Mouse (Mus musculus) liver, embryonic 16.5 days (tissue): ENCODE measurements at regions not wholly inside any gene's neighbourhood (a gene's known extent, or its start where the extent isn't known, plus 50 kb on each side); places are given as distances from the start of the nearest gene placed in this dataset.

ENCODE experiments used
- ATAC-seq: fragments of 200-750 bp; cut with Nextera tagmentation; 2 replicates; pipeline ENCODE4 v1.8.0; 2017; ENCODE audit warnings: low read depth, mild to moderate bottlenecking, moderate number of reproducible peaks, moderate library complexity
- H3K27ac ChIP-seq: fragments of 300-500 bp; sonication (generic); 2 replicates; pipeline ENCODE4 v1.5.1; 2014; ENCODE audit warnings: mild to moderate bottlenecking, low read length
- H3K27me3 ChIP-seq: fragments of 300-500 bp; sonication (generic); 2 replicates; pipeline ENCODE4 v1.6.1; 2014; ENCODE audit warnings: low read depth, low read length, mixed read lengths; ENCODE audit not compliant: control insufficient read depth, insufficient read depth
- H3K36me3 ChIP-seq: fragments of 300-500 bp; sonication (generic); 2 replicates; pipeline ENCODE4 v1.6.1; 2014; ENCODE audit warnings: mild to moderate bottlenecking; ENCODE audit not compliant: control insufficient read depth, insufficient read depth
- H3K4me1 ChIP-seq: fragments of 300-500 bp; sonication (generic); 2 replicates; pipeline ENCODE4 v1.6.1; 2014; ENCODE audit warnings: low read depth, low read length, mixed read lengths; ENCODE audit not compliant: control insufficient read depth
- H3K4me2 ChIP-seq: fragments of 300-500 bp; sonication (generic); 2 replicates; pipeline ENCODE4 v1.6.1; 2014; ENCODE audit warnings: low read depth, low read length, mixed read lengths
- H3K4me3 ChIP-seq: fragments of 300-500 bp; sonication (generic); 2 replicates; pipeline ENCODE4 v1.5.1; 2014; ENCODE audit warnings: low read depth, mild to moderate bottlenecking, low read length
- H3K9ac ChIP-seq: fragments of 300-500 bp; sonication (generic); 2 replicates; pipeline ENCODE4 v1.6.1; 2014; ENCODE audit warnings: low read depth, low read length
- H3K9me3 ChIP-seq: fragments of 300-500 bp; sonication (generic); replicated peaks from 2 replicates; pipeline ENCODE4 v1.6.1; 2016; ENCODE audit warnings: low read length; ENCODE audit not compliant: control insufficient read depth
- WGBS: fragments of 180-500 bp; shearing (Covaris S2); extraction: QIAGEN DNeasy Blood & Tissue Kit; methylation state at CpG from one replicate; pipeline ENCODE4 v1.1.7; 2014; ENCODE audit not compliant: insufficient replicate concordance; 5-methylcytosine and 5-hydroxymethylcytosine counted together

- H3K27ac ChIP-seq = no peak overlapping the region
- no peak overlapping the region for H3K9ac ChIP-seq
- H3K27me3 ChIP-seq = no peaks in the 10 kb centered on the region
- H3K9me3 ChIP-seq = no peaks in the 10 kb centered on the region
- no peaks in the 10 kb centered on the region for H3K4me1 ChIP-seq
- no peak overlapping the region for H3K4me3 ChIP-seq
- no peak overlapping the region for H3K4me2 ChIP-seq
- ATAC-seq = no peak
- no peaks in the 10 kb centered on the region for H3K36me3 ChIP-seq
- WGBS = 60% methylated on average over 4 of the region's 4 CpGs
Measured at GRCm38 (mm10) chr4:72688842-72689241, 163.6 kb downstream of the Aldoart1 start.

DNA sequence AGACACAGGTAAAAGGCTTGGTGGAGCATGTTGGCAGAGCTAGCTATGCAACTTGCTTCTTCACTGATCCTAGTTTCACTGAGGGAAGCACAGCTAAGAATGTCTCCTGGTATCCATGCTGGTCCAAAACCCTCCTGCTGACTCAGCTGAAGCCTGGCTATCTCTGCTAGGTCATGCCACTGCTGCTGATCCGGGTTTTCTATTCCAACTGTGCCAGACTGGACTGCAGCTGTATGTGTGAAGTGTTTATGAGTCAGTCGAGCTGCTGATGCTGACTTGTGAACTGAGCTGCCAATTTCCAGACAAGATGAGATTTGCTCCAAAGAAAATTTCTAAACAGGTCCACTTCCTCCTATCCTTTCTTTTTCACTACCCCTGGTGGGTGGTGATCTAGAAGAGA is 178.4 kb downstream of the Aldoart1 start:
- H3K27me3 ChIP-seq = no peaks in the 10 kb centered on the region
- H3K27ac ChIP-seq = no peak overlapping the region
- H3K4me3 ChIP-seq = no peak overlapping the region
- 27% methylated on average over 2 of the region's 2 CpGs for WGBS
- no peak for ATAC-seq
- H3K9ac ChIP-seq = no peak overlapping the region
- no peaks in the 10 kb centered on the region for H3K4me1 ChIP-seq
- H3K9me3 ChIP-seq = no peaks in the 10 kb centered on the region
- no peaks in the 10 kb centered on the region for H3K36me3 ChIP-seq
- no peak overlapping the region for H3K4me2 ChIP-seq

GRCm38 (mm10) chr4:72671652-72672411 is 180.6 kb downstream of the Aldoart1 start:
- WGBS = 59% methylated on average over 5 of the region's 5 CpGs
- no peak for ATAC-seq
- H3K9ac ChIP-seq = no peak overlapping the region

DNA sequence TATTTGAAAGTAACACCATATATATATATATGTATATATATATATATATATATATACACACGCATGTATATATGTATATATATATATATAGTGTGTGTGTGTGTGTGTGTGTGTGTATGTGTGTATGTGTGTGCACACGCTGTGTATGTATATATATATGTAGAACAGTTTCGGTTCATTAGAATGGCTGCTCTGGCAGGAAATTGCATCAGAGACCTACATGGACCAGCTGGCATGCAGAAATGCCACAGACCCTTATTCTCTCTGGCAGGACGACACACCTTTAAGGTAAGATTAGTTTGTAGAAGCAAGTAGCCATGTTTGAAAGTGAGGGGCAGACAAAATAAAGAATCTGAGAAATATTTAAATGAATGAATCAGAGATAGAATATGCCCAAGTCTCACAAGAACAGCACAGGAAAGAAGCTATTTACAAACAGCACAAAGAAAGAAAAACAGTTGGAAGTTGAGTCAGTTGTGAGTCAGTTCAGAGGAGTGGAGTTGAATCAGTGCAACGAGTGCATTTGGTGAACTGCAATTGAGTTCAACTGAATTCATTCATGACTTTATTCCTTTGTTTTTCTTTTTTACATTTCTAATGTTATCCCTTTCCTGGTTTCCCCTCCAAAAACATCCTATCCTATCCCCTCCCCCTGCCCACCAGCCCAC is 182.5 kb downstream of the Aldoart1 start:
- Histone ChIP-seq H3K4me1 (no peaks in the 10 kb centered on the region), H3K27me3 (no peaks in the 10 kb centered on the region), H3K27ac (no peak overlapping the region), H3K4me2 (no peak overlapping the region), H3K9ac (no peak overlapping the region), H3K9me3 (no peaks in the 10 kb centered on the region), H3K36me3 (no peaks in the 10 kb centered on the region), H3K4me3 (no peak overlapping the region)
- no peak for ATAC-seq
- WGBS = 58% methylated on average over 5 of the region's 5 CpGs

More at GRCm38 (mm10) chr4:72671652-72672411, 180.6 kb downstream of the Aldoart1 start:
- Histone ChIP-seq H3K27ac (no peak overlapping the region), H3K4me2 (no peak overlapping the region), H3K9me3 (no peaks in the 10 kb centered on the region), H3K4me3 (no peak overlapping the region), H3K36me3 (no peaks in the 10 kb centered on the region), H3K4me1 (no peaks in the 10 kb centered on the region), H3K27me3 (no peaks in the 10 kb centered on the region)

- no peak overlapping the region for H3K9ac ChIP-seq
- H3K27me3 ChIP-seq = no peaks in the 10 kb centered on the region
- H3K9me3 ChIP-seq = no peaks in the 10 kb centered on the region
- no peak overlapping the region for H3K4me3 ChIP-seq
- H3K27ac ChIP-seq = no peak overlapping the region
- ATAC-seq = no peak
- no peaks in the 10 kb centered on the region for H3K4me1 ChIP-seq
- no peak overlapping the region for H3K4me2 ChIP-seq
- no peaks in the 10 kb centered on the region for H3K36me3 ChIP-seq
Measured at GRCm38 (mm10) chr4:72664379-72664778, 188.1 kb downstream of the Aldoart1 start.

GRCm38 (mm10) chr4:72662477-72662876 is 190.0 kb downstream of the Aldoart1 start:
- Histone ChIP-seq H3K4me1 (no peaks in the 10 kb centered on the region), H3K27me3 (no peaks in the 10 kb centered on the region), H3K9me3 (no peaks in the 10 kb centered on the region), H3K4me3 (no peak overlapping the region), H3K27ac (no peak overlapping the region), H3K9ac (no peak overlapping the region), H3K4me2 (no peak overlapping the region), H3K36me3 (no peaks in the 10 kb centered on the region)
- ATAC-seq = no peak

DNA sequence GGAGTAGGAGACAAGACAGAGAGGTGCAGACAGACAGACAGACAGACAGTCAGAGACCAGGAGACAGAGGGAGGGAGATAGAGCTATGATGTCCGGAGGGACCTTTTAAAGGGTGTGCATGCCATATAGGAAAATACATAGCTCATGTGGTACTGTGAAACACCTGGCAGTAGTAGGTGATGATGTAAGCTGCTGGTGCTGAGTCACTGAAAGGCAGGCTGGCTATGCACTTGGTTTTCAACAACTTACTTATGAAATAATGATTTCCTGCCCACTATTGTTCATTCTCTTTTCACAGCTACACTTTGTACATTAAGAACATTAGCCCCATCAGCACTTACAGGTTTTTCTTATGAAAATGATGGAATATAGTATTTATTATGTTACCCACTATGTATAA is 196.2 kb downstream of the Aldoart1 start:
- H3K36me3 ChIP-seq = no peaks in the 10 kb centered on the region
- H3K4me3 ChIP-seq = no peak overlapping the region
- no peak for ATAC-seq
- no peak overlapping the region for H3K9ac ChIP-seq
- H3K27me3 ChIP-seq = no peaks in the 10 kb centered on the region
- no peak overlapping the region for H3K4me2 ChIP-seq
- H3K27ac ChIP-seq = no peak overlapping the region
- no peaks in the 10 kb centered on the region for H3K9me3 ChIP-seq
- no peaks in the 10 kb centered on the region for H3K4me1 ChIP-seq
- 55% methylated on average over 1 of the region's 1 CpGs for WGBS

- no peak for ATAC-seq
- Histone ChIP-seq H3K9me3 (no peaks in the 10 kb centered on the region), H3K9ac (no peak overlapping the region), H3K36me3 (no peaks in the 10 kb centered on the region), H3K4me3 (no peak overlapping the region), H3K27ac (no peak overlapping the region), H3K27me3 (no peaks in the 10 kb centered on the region), H3K4me1 (no peaks in the 10 kb centered on the region), H3K4me2 (no peak overlapping the region)
- WGBS = 61% methylated on average over 1 of the region's 1 CpGs
Measured at GRCm38 (mm10) chr4:72647130-72647529, 205.3 kb downstream of the Aldoart1 start.

DNA sequence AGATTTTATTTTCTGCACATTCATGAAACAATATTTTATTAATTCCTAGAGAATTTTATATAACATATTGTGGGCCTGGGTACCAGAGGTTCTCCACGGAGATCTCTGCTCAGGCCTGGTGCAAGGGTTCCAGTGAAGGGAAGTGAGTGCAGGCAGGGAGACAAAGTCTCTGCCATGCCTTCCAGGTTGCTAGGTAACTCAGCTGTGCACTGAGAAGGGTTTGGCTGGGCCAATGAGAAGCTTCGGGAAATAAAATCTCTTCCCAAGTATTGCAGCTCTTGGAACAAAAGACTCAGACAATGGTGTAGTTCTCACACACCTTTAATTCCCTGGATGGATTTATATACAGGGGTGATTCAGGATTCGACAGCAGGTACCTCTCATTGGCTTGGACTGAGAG is 223.0 kb downstream of the Aldoart1 start:
- no peaks in the 10 kb centered on the region for H3K9me3 ChIP-seq
- H3K27me3 ChIP-seq = no peaks in the 10 kb centered on the region
- H3K4me2 ChIP-seq = no peak overlapping the region
- no peak overlapping the region for H3K4me3 ChIP-seq
- no peaks in the 10 kb centered on the region for H3K4me1 ChIP-seq
- no peak for ATAC-seq
- WGBS = 43% methylated on average over 3 of the region's 3 CpGs
- H3K36me3 ChIP-seq = no peaks in the 10 kb centered on the region
- no peak overlapping the region for H3K27ac ChIP-seq
- no peak overlapping the region for H3K9ac ChIP-seq
